Mouse (Mus musculus) liver, embryonic 14.5 days (tissue): Measurements from ENCODE around the gene Acoxl. TPM values are rescaled to one million over a fixed set of nuclear protein-coding genes. Genes with fewer than 3 reads are reported as not detected.

ENCODE experiments used
- ATAC-seq: fragments of 200-750 bp; cut with Nextera tagmentation; 2 replicates; pipeline ENCODE4 v1.8.0; 2017; ENCODE audit warnings: moderate number of reproducible peaks, mild to moderate bottlenecking, moderate library complexity; ENCODE audit not compliant: insufficient read depth
- DNase-seq, 3 experiments: peaks; one replicate each; pipeline ENCODE4 v3.0.0-alpha.2; 2012 to 2013; ENCODE audit warnings: low read depth in 3 of 3, low spot score in 3 of 3
- H3K27ac ChIP-seq: fragments of 300-500 bp; sonication (generic); 2 replicates; pipeline ENCODE4 v1.5.1; 2014; ENCODE audit warnings: moderate library complexity, mild to moderate bottlenecking, control low read depth, inconsistent platforms
- H3K27me3 ChIP-seq: fragments of 300-500 bp; sonication (generic); 2 replicates; pipeline ENCODE4 v1.6.1; 2014; ENCODE audit warnings: mild to moderate bottlenecking, low read length, moderate library complexity; ENCODE audit not compliant: control insufficient read depth, insufficient read depth
- H3K36me3 ChIP-seq: fragments of 300-500 bp; sonication (generic); replicated peaks from 2 replicates; pipeline ENCODE4 v1.6.1; 2014; ENCODE audit warnings: low read depth; ENCODE audit not compliant: control insufficient read depth, insufficient read depth
- H3K4me1 ChIP-seq, 2 experiments: fragments of 200-500 bp in 1 of 2; fragments of 300-500 bp in 1 of 2; sonication (generic) in 1 of 2; replicated peaks; 2 replicates each; pipeline ENCODE4 v1.6.1; 2012 to 2014; ENCODE audit warnings: antibody characterized with exemption in 1 of 2, inconsistent platforms in 1 of 2, low read length in 1 of 2; ENCODE audit not compliant: control insufficient read depth in 2 of 2, insufficient read depth in 2 of 2
- H3K4me2 ChIP-seq: fragments of 300-500 bp; sonication (generic); 2 replicates; pipeline ENCODE4 v1.6.1; 2014; ENCODE audit warnings: low read depth, mild to moderate bottlenecking, control low read depth, moderate library complexity
- H3K4me3 ChIP-seq, 2 experiments: fragments of 200-500 bp in 1 of 2; fragments of 300-500 bp in 1 of 2; sonication (generic) in 1 of 2; 2 replicates each; pipeline ENCODE4 v1.5.1; 2012 to 2014; ENCODE audit warnings: low read depth in 2 of 2, low read length in 2 of 2, mild to moderate bottlenecking in 2 of 2, control low read depth in 1 of 2, inconsistent platforms in 1 of 2, moderate library complexity in 1 of 2; ENCODE audit not compliant: insufficient read depth in 1 of 2
- H3K9ac ChIP-seq: fragments of 300-500 bp; sonication (generic); replicated peaks from 2 replicates; pipeline ENCODE4 v1.6.1; 2014; ENCODE audit warnings: mild to moderate bottlenecking, control low read depth, moderate library complexity
- H3K9me3 ChIP-seq: fragments of 300-500 bp; sonication (generic); 2 replicates; pipeline ENCODE4 v1.6.1; 2016; ENCODE audit warnings: low read length, mixed read lengths; ENCODE audit not compliant: control insufficient read depth
- CTCF ChIP-seq: IDR thresholded peaks from 2 replicates; pipeline ENCODE4 v1.5.1; 2016; ENCODE audit warnings: antibody characterized with exemption, low read depth, control low read depth
- EP300 ChIP-seq: IDR thresholded peaks from 2 replicates; pipeline ENCODE4 v1.6.1; 2016; ENCODE audit warnings: antibody characterized with exemption, low read depth
- WGBS: fragments of 180-500 bp; shearing (Covaris S2); extraction: QIAGEN DNeasy Blood & Tissue Kit; methylation state at CpG from one replicate; pipeline ENCODE4 v1.1.7; 2014; ENCODE audit not compliant: insufficient replicate concordance; 5-methylcytosine and 5-hydroxymethylcytosine counted together
- polyA plus RNA-seq, 2 experiments: library from polyadenylated mRNA; depleted of rRNA in 1 of 2; stranded (reverse) in 1 of 2; unstranded in 1 of 2; fragments of >200 nt; fragmentation: Nextera tagmentation in 1 of 2; extraction: Ambion mirVana in 1 of 2; gene quantifications; 2 replicates each; pipeline versions ENCODE4 v1.2.1 to v1.2.3; 2012 to 2014

Acoxl gene
- polyA plus RNA-seq, 2 experiments = not detected

- H3K4me1 ChIP-seq = 0 out of 4 replicates have a peak, but pooled peaks cover 0 to 2% of the 10 kb centered on the region in 2 experiments
- no peak overlapping the region for H3K4me3 ChIP-seq
- WGBS = 56% methylated on average over 1 of the region's 1 CpGs
- ATAC-seq (no peak), DNase-seq (no peak)
- H3K9me3 ChIP-seq = no peaks in the 10 kb centered on the region
- H3K9ac ChIP-seq = no peak overlapping the region
- H3K4me2 ChIP-seq = no peak overlapping the region
- TF ChIP-seq CTCF (no peak), EP300 (no peak)
- H3K36me3 ChIP-seq = no peaks in the 10 kb centered on the region
- H3K27me3 ChIP-seq = no peaks in the 10 kb centered on the region
- H3K27ac ChIP-seq = no peak overlapping the region
These were observed 81.1 kb downstream of the Acoxl start for GRCm38 (mm10) chr2:127919740-127920139.

GRCm38 (mm10) chr2:127922036-127922901 lies 83.6 kb downstream of the Acoxl start:
- Histone ChIP-seq H3K27ac (no peak overlapping the region), H3K9ac (no peak overlapping the region), H3K4me2 (no peak overlapping the region), H3K9me3 (no peaks in the 10 kb centered on the region), H3K4me3 (no peak overlapping the region), H3K36me3 (no peaks in the 10 kb centered on the region), H3K27me3 (no peaks in the 10 kb centered on the region), H3K4me1 (no peaks in the 10 kb centered on the region)
- no peak for DNase-seq
- no peak for ATAC-seq
- 58% methylated on average over 22 of the region's 22 CpGs for WGBS
- no peak for TF ChIP-seq EP300
- TF ChIP-seq CTCF = no peak

DNA sequence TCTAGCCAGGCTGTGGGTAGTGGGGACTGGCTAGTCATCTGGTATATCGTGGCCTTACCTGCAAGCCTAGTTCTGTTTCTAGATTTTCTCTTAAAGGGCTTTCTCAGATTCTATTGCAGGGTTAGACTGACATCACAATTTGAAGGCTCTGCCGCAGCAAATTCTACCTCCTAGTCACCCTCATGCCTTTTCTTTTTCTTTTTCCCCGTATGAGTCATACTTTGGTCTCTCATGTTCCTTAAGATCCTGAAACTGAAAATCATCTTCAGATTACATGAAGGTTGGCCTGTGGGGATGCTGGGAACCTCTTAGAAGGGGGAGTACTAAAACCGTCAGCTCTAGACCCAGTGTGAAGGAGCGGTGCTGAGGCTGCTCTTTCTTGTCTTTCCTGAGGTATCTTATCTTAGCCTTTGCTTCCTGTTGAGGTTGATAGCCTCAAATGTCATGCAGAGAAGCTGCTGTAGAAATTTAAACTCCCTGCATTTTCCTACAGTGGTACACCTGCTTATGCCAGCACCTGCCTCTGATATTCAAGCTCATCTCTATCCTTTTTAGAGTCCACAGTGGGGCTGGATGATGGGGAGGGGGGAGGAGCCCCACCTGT lies 84.5 kb downstream of the Acoxl start:
- TF ChIP-seq EP300 (no peak), CTCF (no peak)
- Histone ChIP-seq H3K9me3 (no peaks in the 10 kb centered on the region), H3K4me1 (no peaks in the 10 kb centered on the region), H3K27me3 (no peaks in the 10 kb centered on the region), H3K9ac (no peak overlapping the region), H3K27ac (no peak overlapping the region), H3K4me2 (no peak overlapping the region), H3K36me3 (no peaks in the 10 kb centered on the region), H3K4me3 (no peak overlapping the region)
- DNase-seq (no peak), ATAC-seq (no peak)
- 32% methylated on average over 5 of the region's 5 CpGs for WGBS

GRCm38 (mm10) chr2:127926679-127927324 lies 88.1 kb downstream of the Acoxl start:
- Histone ChIP-seq H3K27me3 (no peaks in the 10 kb centered on the region), H3K4me3 (no peak overlapping the region), H3K9ac (no peak overlapping the region), H3K4me2 (no peak overlapping the region), H3K4me1 (no peaks in the 10 kb centered on the region), H3K27ac (no peak overlapping the region), H3K36me3 (no peaks in the 10 kb centered on the region), H3K9me3 (no peaks in the 10 kb centered on the region)
- TF ChIP-seq CTCF (no peak), EP300 (no peak)
- DNase-seq = no peak
- no peak for ATAC-seq
- WGBS = 61% methylated on average over 9 of the region's 9 CpGs
